Mouse (Mus musculus): Measurements from ENCODE around the gene Kiss1r. TPM values are rescaled to one million over a fixed set of nuclear protein-coding genes. Genes with fewer than 3 reads are reported as not detected.
"Not testable (repeated sequence)": the region's sequence is repeated elsewhere in the genome, so short reads cannot be mapped to it uniquely, and the experiment has no call there.

Kiss1r gene
- total and polyA plus RNA-seq, 3 experiments = 0.30 to 0.33 (median 0.33) TPM

- not testable (repeated sequence) for H3K9me3 ChIP-seq (replicated peaks); ATAC-seq (ENCODE audit: extremely low read depth, insufficient number of reproducible peaks, low FRiP score, poor library complexity, severe bottlenecking); H3K4me3 ChIP-seq (ENCODE audit: low read depth, low read length)
- TF ChIP-seq CTCF (IDR thresholded peaks at IDR 0.05; ENCODE audit: low read depth, low read length) = peak; percentile 56
- Histone ChIP-seq H3K36me3 (replicated peaks) (peaks cover 41% of the 10 kb centered on the region), H3K27me3 (ENCODE audit: insufficient read depth, low read length) (peaks cover 35% of the 10 kb centered on the region), H3K4me1 (ENCODE audit: insufficient read depth, low read depth, low read length) (peaks cover 21% of the 10 kb centered on the region)
- DNase-seq (ENCODE audit: low spot score) = peak; percentile 58
Measured at GRCm38 (mm10) chr10:79892451-79893118, 24.2 kb upstream of the Kiss1r start.

DNA sequence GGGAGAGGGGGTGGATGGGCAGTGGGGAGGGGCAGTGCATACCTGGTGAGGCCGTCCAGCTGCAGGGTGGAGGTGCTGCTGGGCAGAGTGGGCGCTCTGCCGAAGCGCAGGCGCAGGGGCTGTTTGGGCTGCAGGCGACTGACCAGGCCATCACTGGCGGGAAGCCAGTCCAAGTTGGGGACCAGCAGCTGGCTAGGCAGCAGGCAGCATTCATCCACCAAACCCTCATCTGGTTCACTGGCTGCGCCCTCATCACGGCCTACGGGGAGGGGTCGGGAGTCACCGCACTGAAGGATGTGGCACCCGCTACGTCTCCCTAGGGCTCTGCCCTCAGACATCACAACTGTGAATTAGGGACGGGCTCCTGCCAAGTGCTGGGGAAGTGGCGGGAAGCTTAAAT is 20.5 kb upstream of the Kiss1r start:
- Histone ChIP-seq H3K4me3 (ENCODE audit: low read depth, low read length) (no peak overlapping the region; the same call in 1 of the 2 replicates), H3K36me3 (replicated peaks) (peaks cover 76% of the 10 kb centered on the region)

GRCm38 (mm10) chr10:79896814-79897213 is 20.0 kb upstream of the Kiss1r start:
- no peak for TF ChIP-seq GATA1 (IDR thresholded peaks at IDR 0.05; ENCODE audit: borderline replicate concordance, low read length)
- TF ChIP-seq GATA2 (IDR thresholded peaks at IDR 0.05; ENCODE audit: borderline replicate concordance, low read depth, low read length) = no peak
- no peak for TF ChIP-seq CTCF (IDR thresholded peaks at IDR 0.05; ENCODE audit: low read depth, low read length)
- no peak for TF ChIP-seq TAL1 (conservative IDR thresholded peaks at IDR 0.05; ENCODE audit: low read depth, low read length)
- TF ChIP-seq POLR2AphosphoS5 (IDR thresholded peaks at IDR 0.05; ENCODE audit: insufficient replicate concordance, low read depth, low read length) = no peak

More for the DNA sequence above, 20.5 kb upstream of the Kiss1r start:
- ATAC-seq (ENCODE audit: extremely low read depth, insufficient number of reproducible peaks, low FRiP score, poor library complexity, severe bottlenecking) (no peak), DNase-seq (ENCODE audit: low spot score) (no peak)
- Histone ChIP-seq H3K27me3 (ENCODE audit: insufficient read depth, low read length) (peaks cover 10% of the 10 kb centered on the region; the same call in 1 of the 2 replicates), H3K9me3 (replicated peaks) (no peaks in the 10 kb centered on the region), H3K4me1 (ENCODE audit: insufficient read depth, low read depth, low read length) (peaks cover 32% of the 10 kb centered on the region)
- TF ChIP-seq CTCF (IDR thresholded peaks at IDR 0.05; ENCODE audit: low read depth, low read length) = no peak

DNA sequence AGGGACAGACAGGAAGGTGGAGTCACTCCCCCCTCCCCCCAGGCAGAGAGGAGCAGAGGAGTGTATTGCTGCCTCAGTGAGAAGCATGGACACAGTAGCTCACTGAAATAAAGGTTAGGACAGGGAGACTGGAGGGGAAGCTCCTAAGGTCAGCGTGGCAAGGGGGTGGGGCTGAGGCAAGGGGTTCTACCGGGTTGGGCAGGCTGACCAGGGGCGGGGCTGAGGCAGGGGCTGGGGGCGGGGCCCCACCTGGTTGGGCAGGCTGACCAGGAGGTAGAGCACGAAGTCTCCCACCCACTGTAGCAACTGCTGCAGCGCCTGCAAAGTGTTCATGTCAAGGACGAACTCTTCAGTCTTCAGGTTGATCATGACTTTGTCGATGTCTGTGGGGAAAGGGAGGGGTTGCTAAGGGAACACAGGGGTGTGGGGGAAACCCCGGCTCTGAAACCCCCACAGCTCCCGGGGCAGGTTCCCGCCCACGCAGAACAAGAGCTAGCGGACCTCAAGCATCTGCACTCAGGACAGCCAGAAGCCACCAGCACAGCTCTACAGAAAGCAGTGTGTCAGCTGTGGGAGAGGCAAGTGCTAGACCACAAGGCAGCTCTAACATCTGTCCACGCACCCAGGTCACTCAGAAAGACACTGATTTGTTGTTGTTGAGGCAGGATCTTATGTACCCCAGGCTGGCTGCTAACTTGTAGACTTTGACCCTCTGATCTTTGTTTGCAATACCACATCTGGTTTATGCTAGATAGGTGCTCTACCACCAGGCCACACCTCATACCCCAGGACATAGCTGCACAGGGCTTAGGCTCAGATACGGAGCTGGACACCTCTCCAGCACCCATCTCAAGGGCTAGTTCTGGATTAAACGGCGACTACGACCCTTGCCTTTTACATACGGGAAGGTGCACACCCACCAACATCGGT is 19.2 kb upstream of the Kiss1r start:
- no peak for ATAC-seq (ENCODE audit: extremely low read depth, insufficient number of reproducible peaks, low FRiP score, poor library complexity, severe bottlenecking)
- H3K27me3 ChIP-seq (ENCODE audit: insufficient read depth, low read length) = no peaks in the 10 kb centered on the region; the same call in 1 of the 2 replicates
- peaks cover 29% of the 10 kb centered on the region for H3K4me1 ChIP-seq (ENCODE audit: insufficient read depth, low read depth, low read length)
- no peak for DNase-seq (ENCODE audit: low spot score)
- no peak for TF ChIP-seq GATA2 (IDR thresholded peaks at IDR 0.05; ENCODE audit: borderline replicate concordance, low read depth, low read length)
- no peak for TF ChIP-seq CTCF (IDR thresholded peaks at IDR 0.05; ENCODE audit: low read depth, low read length)
- H3K36me3 ChIP-seq (replicated peaks) = peaks cover 88% of the 10 kb centered on the region
- no peak overlapping the region for H3K4me3 ChIP-seq (ENCODE audit: low read depth, low read length)
- no peaks in the 10 kb centered on the region for H3K9me3 ChIP-seq (replicated peaks)

More at GRCm38 (mm10) chr10:79896814-79897213, 20.0 kb upstream of the Kiss1r start:
- Histone ChIP-seq H3K9me3 (replicated peaks) (no peaks in the 10 kb centered on the region), H3K4me1 (ENCODE audit: insufficient read depth, low read depth, low read length) (peaks cover 32% of the 10 kb centered on the region), H3K27me3 (ENCODE audit: insufficient read depth, low read length) (peaks cover 5% of the 10 kb centered on the region; the same call in 1 of the 2 replicates), H3K36me3 (replicated peaks) (peaks cover 81% of the 10 kb centered on the region), H3K4me3 (ENCODE audit: low read depth, low read length) (no peak overlapping the region)
- ATAC-seq (ENCODE audit: extremely low read depth, insufficient number of reproducible peaks, low FRiP score, poor library complexity, severe bottlenecking) = no peak
- DNase-seq (ENCODE audit: low spot score) = no peak

DNA sequence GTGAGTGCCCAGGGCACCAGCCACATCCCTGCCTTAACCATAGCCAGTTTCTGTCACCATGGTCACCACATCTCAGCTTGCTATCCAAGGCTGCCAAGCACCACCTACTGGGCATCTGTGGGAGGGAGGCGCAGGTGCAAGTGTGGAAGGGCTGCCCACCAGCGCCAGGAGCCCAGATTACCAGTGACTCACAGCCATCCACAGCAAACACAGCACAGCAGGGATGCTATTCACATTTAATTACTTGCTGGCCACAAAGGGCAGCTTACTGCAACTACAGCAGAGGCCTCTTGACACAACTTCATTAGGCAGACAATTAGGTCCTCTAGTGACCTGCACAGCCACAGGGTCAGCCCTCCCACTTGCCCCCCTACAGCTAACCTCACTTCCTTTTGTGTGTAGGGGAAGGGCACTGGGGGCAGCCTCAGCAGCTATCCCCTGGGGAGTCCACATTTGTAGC is 15.8 kb upstream of the Kiss1r start:
- TF ChIP-seq GATA2 (IDR thresholded peaks at IDR 0.05; ENCODE audit: borderline replicate concordance, low read depth, low read length) (no peak), GATA1 (IDR thresholded peaks at IDR 0.05; ENCODE audit: borderline replicate concordance, low read length) (no peak), CTCF (IDR thresholded peaks at IDR 0.05; ENCODE audit: low read depth, low read length) (no peak), POLR2AphosphoS5 (IDR thresholded peaks at IDR 0.05; ENCODE audit: insufficient replicate concordance, low read depth, low read length) (no peak), TAL1 (conservative IDR thresholded peaks at IDR 0.05; ENCODE audit: low read depth, low read length) (no peak)
- H3K9me3 ChIP-seq (replicated peaks) = no peaks in the 10 kb centered on the region
- H3K4me1 ChIP-seq (ENCODE audit: insufficient read depth, low read depth, low read length) = peaks cover 29% of the 10 kb centered on the region
- ATAC-seq (ENCODE audit: extremely low read depth, insufficient number of reproducible peaks, low FRiP score, poor library complexity, severe bottlenecking) (no peak), DNase-seq (ENCODE audit: low spot score) (no peak)
- peaks cover 92% of the 10 kb centered on the region for H3K36me3 ChIP-seq (replicated peaks)
- H3K4me3 ChIP-seq (ENCODE audit: low read depth, low read length) = no peak overlapping the region
- no peaks in the 10 kb centered on the region; the same call in 1 of the 2 replicates for H3K27me3 ChIP-seq (ENCODE audit: insufficient read depth, low read length)

GRCm38 (mm10) chr10:79906712-79907111 is 10.1 kb upstream of the Kiss1r start:
- ATAC-seq (ENCODE audit: extremely low read depth, insufficient number of reproducible peaks, low FRiP score, poor library complexity, severe bottlenecking) = no peak
- Histone ChIP-seq H3K36me3 (replicated peaks) (peaks cover 80% of the 10 kb centered on the region), H3K4me3 (ENCODE audit: low read depth, low read length) (no peak overlapping the region), H3K9me3 (replicated peaks) (no peaks in the 10 kb centered on the region), H3K27me3 (ENCODE audit: insufficient read depth, low read length) (no peaks in the 10 kb centered on the region), H3K4me1 (ENCODE audit: insufficient read depth, low read depth, low read length) (peaks cover 39% of the 10 kb centered on the region)
- TF ChIP-seq GATA1 (IDR thresholded peaks at IDR 0.05; ENCODE audit: borderline replicate concordance, low read length) (no peak), GATA2 (IDR thresholded peaks at IDR 0.05; ENCODE audit: borderline replicate concordance, low read depth, low read length) (no peak), POLR2AphosphoS5 (IDR thresholded peaks at IDR 0.05; ENCODE audit: insufficient replicate concordance, low read depth, low read length) (no peak), CTCF (IDR thresholded peaks at IDR 0.05; ENCODE audit: low read depth, low read length) (no peak), TAL1 (conservative IDR thresholded peaks at IDR 0.05; ENCODE audit: low read depth, low read length) (no peak)
- no peak for DNase-seq (ENCODE audit: low spot score)

Measured in G1E (cell line).